Mouse (Mus musculus) spleen, adult 2 months (tissue): Measurements from ENCODE around the gene Vmn2r10. TPM values are rescaled to one million over a fixed set of nuclear protein-coding genes. Genes with fewer than 3 reads are reported as not detected.
"Not testable (repeated sequence)": the region's sequence is repeated elsewhere in the genome, so short reads cannot be mapped to it uniquely, and the experiment has no call there.

Experiments
- DNase-seq, 2 experiments: peaks; one replicate each; pipeline versions ENCODE4 v3.0.0 to v3.0.0-alpha.2; 2012 to 2021; ENCODE audit warnings: low spot score in 2 of 2, low read depth in 1 of 2
- H3K27ac ChIP-seq: fragments of 200-500 bp; 2 replicates; pipeline ENCODE4 v1.5.1; 2012; ENCODE audit warnings: low read length, inconsistent platforms; ENCODE audit not compliant: insufficient read depth
- H3K27me3 ChIP-seq: fragments of 200-500 bp; 2 replicates; pipeline ENCODE4 v1.6.1; 2012; ENCODE audit warnings: mild to moderate bottlenecking, moderate library complexity, low read length, inconsistent platforms; ENCODE audit not compliant: control insufficient read depth, insufficient read depth
- H3K36me3 ChIP-seq: fragments of 200-500 bp; 2 replicates; pipeline ENCODE4 v1.6.1; 2012; ENCODE audit warnings: mild to moderate bottlenecking, low read length, inconsistent platforms; ENCODE audit not compliant: control insufficient read depth, insufficient read depth
- H3K4me1 ChIP-seq: fragments of 200-500 bp; 2 replicates; pipeline ENCODE4 v1.6.1; 2011; ENCODE audit warnings: inconsistent platforms; ENCODE audit not compliant: control insufficient read depth, insufficient read depth, insufficient read length
- H3K4me3 ChIP-seq: fragments of 200-500 bp; 2 replicates; pipeline ENCODE4 v1.5.1; 2011; ENCODE audit warnings: mild to moderate bottlenecking, inconsistent platforms; ENCODE audit not compliant: insufficient read depth, insufficient read length; ENCODE audit errors: extremely low read depth
- CTCF ChIP-seq: fragments of 200-500 bp; IDR thresholded peaks from 2 replicates; pipeline ENCODE4 v1.5.1; 2011; ENCODE audit warnings: mild to moderate bottlenecking, inconsistent platforms; ENCODE audit not compliant: insufficient read depth, insufficient read length, insufficient replicate concordance; ENCODE audit errors: extremely low read depth
- POLR2A ChIP-seq: fragments of 200-500 bp; IDR thresholded peaks from 2 replicates; pipeline ENCODE4 v1.6.1; 2011; ENCODE audit warnings: low read depth, low read length, inconsistent platforms
- WGBS: fragments of 180-500 bp; shearing (Covaris S2); methylation state at CpG from one replicate; pipeline ENCODE4 v1.1.7; 2018; 5-methylcytosine and 5-hydroxymethylcytosine counted together
- polyA plus RNA-seq: library from polyadenylated mRNA; depleted of rRNA; stranded (reverse); fragments of >200 nt; gene quantifications from 2 replicates; pipeline ENCODE4 v1.2.3, GENCODE M21; 2012; rRNA removed

The Vmn2r10 gene
- not detected in 2 replicates for polyA plus RNA-seq

- H3K4me3 ChIP-seq, H3K27me3 ChIP-seq, H3K27ac ChIP-seq, H3K36me3 ChIP-seq, H3K4me1 ChIP-seq, DNase-seq: not testable (repeated sequence)
These were observed at the start of gene Vmn2r10 for GRCm38 (mm10) chr5:109006427-109006826. Gene Vmn2r10 (minus strand): TSS chr5:109006527.

GRCm38 (mm10) chr5:109055286-109055685, 49.0 kb upstream of the Vmn2r10 start:
- Histone ChIP-seq H3K36me3 (no peaks in the 10 kb centered on the region), H3K4me1 (no peaks in the 10 kb centered on the region), H3K27ac (no peak overlapping the region), H3K4me3 (no peak overlapping the region), H3K27me3 (no peaks in the 10 kb centered on the region)
- 81% methylated on average over 1 of the region's 1 CpGs for WGBS
- DNase-seq = no peak
- no peak for TF ChIP-seq CTCF
- TF ChIP-seq POLR2A = no peak

GRCm38 (mm10) chr5:109032591-109032990, 26.3 kb upstream of the Vmn2r10 start:
- Histone ChIP-seq H3K27me3 (no peaks in the 10 kb centered on the region), H3K27ac (no peak overlapping the region), H3K4me1 (no peaks in the 10 kb centered on the region), H3K4me3 (no peak overlapping the region), H3K36me3 (no peaks in the 10 kb centered on the region)
- TF ChIP-seq POLR2A = no peak
- TF ChIP-seq CTCF = no peak
- no peak for DNase-seq

GRCm38 (mm10) chr5:108988924-108989323, 17.4 kb downstream of the Vmn2r10 start:
- no peaks in the 10 kb centered on the region for H3K36me3 ChIP-seq
- 78% methylated on average over 3 of the region's 3 CpGs for WGBS
- no peak overlapping the region for H3K4me3 ChIP-seq
- DNase-seq = no peak
- TF ChIP-seq POLR2A (no peak), CTCF (no peak)
- no peaks in the 10 kb centered on the region for H3K27me3 ChIP-seq
- no peak overlapping the region for H3K27ac ChIP-seq
- no peaks in the 10 kb centered on the region for H3K4me1 ChIP-seq

Other genes with a start within 250 kb of the Vmn2r10 start
- gene Rnf212, start 231.5 kb downstream of the Vmn2r10 start, polyA plus RNA-seq = 1.4 and 2.5 TPM in 2 replicates
- gene Tmed11, start 211.2 kb downstream of the Vmn2r10 start, polyA plus RNA-seq = 0.54 and 0.75 TPM in 2 replicates
- gene Vmn2r8, start 197.7 kb downstream of the Vmn2r10 start, polyA plus RNA-seq = not detected in 2 replicates
- gene Vmn2r9, start 153.9 kb downstream of the Vmn2r10 start, polyA plus RNA-seq = not detected in 2 replicates
- not detected in 2 replicates for gene Vmn2r11, start 53.0 kb upstream of the Vmn2r10 start, polyA plus RNA-seq
- not detected in 2 replicates for gene Vmn2r12, start 91.4 kb upstream of the Vmn2r10 start, polyA plus RNA-seq
- not detected in 2 replicates for gene Vmn2r13, start 185.7 kb upstream of the Vmn2r10 start, polyA plus RNA-seq
- gene Vmn2r14, start 218.2 kb upstream of the Vmn2r10 start, polyA plus RNA-seq = not detected in 2 replicates